Mouse (Mus musculus) left cerebral cortex, adult 2 months (tissue): ENCODE data around the gene 4930447C04Rik. TPM values are rescaled to one million over a fixed set of nuclear protein-coding genes. Genes with fewer than 3 reads are reported as not detected.

Source experiments
- DNase-seq, 2 experiments: peaks; one replicate each; pipeline ENCODE4 v3.0.0; 2021 to 2022; ENCODE audit warnings: low spot score in 2 of 2, mixed read lengths in 1 of 2; ENCODE audit errors: extremely low spot score in 1 of 2
- H3K27ac ChIP-seq: fragments of 200-600 bp; 2 replicates; pipeline ENCODE4 v1.8.1; 2022
- H3K4me3 ChIP-seq: fragments of 200-600 bp; 2 replicates; pipeline ENCODE4 v1.8.1; 2022
- CTCF ChIP-seq: fragments of 200-600 bp; IDR thresholded peaks from 2 replicates; pipeline ENCODE4 v1.8.1; 2022; ENCODE audit warnings: antibody characterized with exemption, mild to moderate bottlenecking, moderate library complexity
- intact Hi-C: fragments of 180-260 bp; cut with DNase I; formaldehyde crosslinking; loops from one replicate; pipeline ENCODE4 v1.15.1; 2025
- total RNA-seq, 2 experiments: library from RNA; stranded (reverse); gene quantifications; 2 replicates each; pipeline ENCODE4 v1.2.3; 2021

4930447C04Rik gene
- total RNA-seq, 2 experiments from 2014 or later, result 9.7 to 10.3 TPM

DNA sequence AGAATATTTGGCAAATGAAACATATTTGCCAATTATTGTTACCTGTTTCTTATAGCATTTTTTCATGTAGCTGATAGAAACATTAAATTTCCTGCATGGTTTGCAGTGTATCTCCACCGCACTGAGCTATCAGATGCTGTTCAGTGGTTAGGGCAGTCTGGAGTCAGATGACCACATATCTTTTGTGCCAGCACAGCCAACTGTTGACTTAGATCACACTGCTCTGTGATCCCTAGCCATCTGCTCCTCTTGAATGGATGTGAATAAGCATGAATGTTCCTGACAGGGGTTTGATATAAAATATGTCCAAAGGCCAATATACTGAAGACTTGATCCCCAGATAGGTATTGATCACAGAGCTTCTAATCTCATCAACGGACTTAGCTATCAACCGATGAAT lies 17.9 kb upstream of the 4930447C04Rik start:
- intact Hi-C loops, result no loop called here
- Histone ChIP-seq H3K27ac (no peak overlapping the region), H3K4me3 (no peak overlapping the region)
- no peak for DNase-seq
- TF ChIP-seq CTCF, result no peak

DNA sequence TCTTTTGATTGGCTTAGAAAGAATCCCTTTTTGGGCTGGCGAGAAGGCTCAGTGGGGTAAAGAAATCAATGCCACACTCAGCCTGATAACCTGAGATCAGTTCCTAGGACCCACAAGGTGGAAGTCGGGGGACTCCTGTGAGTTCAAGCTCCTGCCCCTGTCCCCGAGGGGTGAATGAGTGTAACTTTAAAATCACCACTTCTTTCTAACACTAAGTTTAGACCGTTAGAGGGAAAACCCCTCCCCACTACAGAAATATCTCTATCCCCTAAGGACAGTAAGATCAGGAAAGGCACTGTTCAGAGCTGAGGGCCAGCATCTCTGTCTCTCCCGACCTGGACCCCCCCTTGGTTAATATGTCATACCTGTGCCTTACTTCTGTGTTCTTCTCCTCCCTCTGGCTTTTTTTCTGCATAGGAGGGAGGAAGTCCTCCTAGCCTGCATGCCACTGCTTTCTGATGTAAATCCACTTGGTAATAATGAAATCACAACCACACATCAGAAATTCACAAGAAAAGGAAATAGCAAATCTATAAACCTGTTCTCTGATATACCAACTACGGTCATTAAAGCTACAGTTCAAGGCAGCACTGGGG lies 17.4 kb upstream of the 4930447C04Rik start:
- intact Hi-C loops, result no loop called here
- no peak for DNase-seq
- Histone ChIP-seq H3K27ac (no peak overlapping the region), H3K4me3 (no peak overlapping the region)
- no peak for TF ChIP-seq CTCF

DNA sequence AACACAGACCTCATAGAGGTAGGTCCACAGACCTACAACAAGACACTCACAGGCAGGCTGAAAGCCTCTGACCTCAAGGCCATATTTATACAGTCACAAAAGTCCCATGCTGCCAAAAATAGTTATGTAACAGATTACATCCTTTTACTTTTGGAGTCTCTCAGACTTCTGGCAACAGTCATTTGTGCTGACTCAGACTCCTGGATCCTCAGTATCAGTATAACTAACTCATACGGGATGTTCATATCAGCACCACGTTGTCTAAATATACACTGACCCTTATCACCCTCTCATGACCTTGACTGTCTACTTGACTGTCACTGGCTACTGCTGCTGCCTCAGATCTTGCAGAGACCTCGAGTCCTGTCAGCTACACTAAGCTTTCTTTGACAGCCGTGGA lies 14.3 kb upstream of the 4930447C04Rik start:
- intact Hi-C loops, result no loop called here
- DNase-seq, result no peak

DNA sequence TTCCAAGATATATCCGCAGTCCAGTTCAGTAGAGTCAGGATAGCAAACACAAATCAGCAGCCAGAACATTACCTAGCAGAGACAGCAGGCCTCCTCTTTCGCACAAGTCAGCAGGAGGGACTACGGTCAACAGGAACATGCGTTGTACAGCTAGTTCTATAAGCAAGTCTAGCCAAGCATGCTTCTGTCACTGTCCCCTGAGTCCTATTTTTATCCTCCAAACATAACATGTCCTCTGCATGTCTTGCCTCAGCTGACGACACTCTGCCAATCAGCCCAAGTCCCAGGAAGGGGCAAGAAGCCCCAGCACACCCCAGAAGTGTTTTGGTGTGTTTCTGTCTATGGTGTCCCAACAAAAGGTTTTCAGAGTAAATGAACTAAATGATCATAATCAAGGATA lies 13.3 kb upstream of the 4930447C04Rik start:
- DNase-seq, result no peak
- Histone ChIP-seq H3K4me3 (no peak overlapping the region), H3K27ac (no peak overlapping the region)
- TF ChIP-seq CTCF, result no peak
- intact Hi-C loops, result no loop called here

More for the DNA sequence above, 14.3 kb upstream of the 4930447C04Rik start:
- Histone ChIP-seq H3K4me3 (no peak overlapping the region), H3K27ac (no peak overlapping the region)
- no peak for TF ChIP-seq CTCF

DNA sequence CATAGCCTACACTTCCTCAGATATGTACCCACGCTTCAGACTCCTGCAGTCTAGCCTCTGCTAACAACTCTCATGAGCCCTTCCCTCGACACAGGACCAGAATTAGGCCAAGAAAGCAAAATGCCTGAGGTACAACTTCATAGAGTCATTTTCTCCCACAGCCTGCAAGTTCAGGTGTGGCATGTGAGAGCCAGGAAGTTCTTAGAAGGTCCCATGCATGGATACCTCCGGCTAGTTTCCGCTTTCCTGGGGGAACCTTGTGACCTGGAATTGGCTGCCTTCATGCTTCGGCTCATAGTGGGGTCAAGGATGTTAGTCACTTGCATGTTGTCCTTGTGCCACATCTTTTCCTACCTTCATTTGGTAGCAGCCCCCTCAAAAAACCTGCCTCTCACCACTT lies 12.5 kb upstream of the 4930447C04Rik start:
- H3K27ac ChIP-seq, result no peak overlapping the region
- no peak overlapping the region for H3K4me3 ChIP-seq
- intact Hi-C loops, result no loop called here
- DNase-seq, result no peak
- TF ChIP-seq CTCF, result no peak

DNA sequence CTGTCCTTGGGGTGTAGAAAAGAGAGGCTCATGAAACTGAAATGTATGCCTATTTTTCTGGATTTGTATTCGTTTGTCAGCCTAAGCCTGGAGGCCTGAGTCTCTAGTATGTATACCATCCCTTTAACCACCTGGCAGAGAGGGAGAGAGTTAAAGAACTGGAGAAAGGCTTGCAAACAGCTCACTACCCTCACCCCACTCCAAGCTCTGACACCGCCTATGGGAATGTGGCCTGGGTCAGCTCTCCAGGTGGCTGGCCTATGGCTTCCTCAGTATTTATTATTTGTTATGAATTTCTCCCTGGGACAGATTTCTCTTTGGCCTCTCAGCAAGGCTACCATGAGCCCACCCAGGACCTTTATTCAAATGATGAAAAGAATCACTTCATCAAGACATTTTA lies 6.8 kb upstream of the 4930447C04Rik start:
- intact Hi-C loops, result no loop called here
- TF ChIP-seq CTCF, result no peak
- H3K27ac ChIP-seq, result no peak overlapping the region
- DNase-seq, result no peak
- H3K4me3 ChIP-seq, result no peak overlapping the region

DNA sequence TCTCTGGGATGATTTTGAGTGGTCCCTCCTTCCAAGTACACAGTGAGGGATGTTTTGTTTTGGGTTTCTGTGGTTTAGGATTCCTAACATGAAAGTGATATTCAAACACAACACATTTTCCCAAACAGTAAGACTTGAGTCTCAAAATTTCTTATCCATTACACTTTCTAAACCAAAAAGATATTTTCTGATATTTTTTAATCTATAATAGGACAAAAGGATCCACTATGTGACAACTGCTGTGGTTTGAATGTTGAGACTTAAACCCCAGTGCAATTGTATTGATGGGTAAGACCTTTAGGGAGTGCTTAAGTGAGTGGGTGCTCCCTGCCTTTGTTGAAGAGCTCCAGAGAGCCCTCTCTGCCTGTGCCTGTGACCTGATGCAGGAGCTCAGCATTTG lies 6.2 kb upstream of the 4930447C04Rik start:
- H3K4me3 ChIP-seq, result no peak overlapping the region
- intact Hi-C loops, result no loop called here
- TF ChIP-seq CTCF, result no peak
- no peak for DNase-seq
- H3K27ac ChIP-seq, result no peak overlapping the region

DNA sequence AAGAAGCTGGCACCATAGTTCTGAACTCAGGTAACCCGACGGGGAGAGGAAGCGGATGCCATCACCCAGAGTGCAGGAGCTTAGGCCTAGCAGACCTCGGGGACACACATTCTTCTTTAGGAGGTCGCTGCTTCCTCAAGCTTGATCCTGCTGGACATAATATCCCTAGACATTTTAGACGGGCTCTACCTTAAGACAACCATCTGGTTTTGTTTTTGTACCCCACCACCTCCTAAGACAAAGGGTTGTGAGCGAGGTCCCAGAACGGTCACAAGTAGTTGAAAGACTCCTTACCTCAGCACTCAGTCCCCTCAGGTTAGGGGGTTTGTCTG lies 5.5 kb upstream of the 4930447C04Rik start:
- TF ChIP-seq CTCF, result no peak
- Histone ChIP-seq H3K27ac (no peak overlapping the region), H3K4me3 (no peak overlapping the region)
- DNase-seq, result no peak
- intact Hi-C loops, result no loop called here

DNA sequence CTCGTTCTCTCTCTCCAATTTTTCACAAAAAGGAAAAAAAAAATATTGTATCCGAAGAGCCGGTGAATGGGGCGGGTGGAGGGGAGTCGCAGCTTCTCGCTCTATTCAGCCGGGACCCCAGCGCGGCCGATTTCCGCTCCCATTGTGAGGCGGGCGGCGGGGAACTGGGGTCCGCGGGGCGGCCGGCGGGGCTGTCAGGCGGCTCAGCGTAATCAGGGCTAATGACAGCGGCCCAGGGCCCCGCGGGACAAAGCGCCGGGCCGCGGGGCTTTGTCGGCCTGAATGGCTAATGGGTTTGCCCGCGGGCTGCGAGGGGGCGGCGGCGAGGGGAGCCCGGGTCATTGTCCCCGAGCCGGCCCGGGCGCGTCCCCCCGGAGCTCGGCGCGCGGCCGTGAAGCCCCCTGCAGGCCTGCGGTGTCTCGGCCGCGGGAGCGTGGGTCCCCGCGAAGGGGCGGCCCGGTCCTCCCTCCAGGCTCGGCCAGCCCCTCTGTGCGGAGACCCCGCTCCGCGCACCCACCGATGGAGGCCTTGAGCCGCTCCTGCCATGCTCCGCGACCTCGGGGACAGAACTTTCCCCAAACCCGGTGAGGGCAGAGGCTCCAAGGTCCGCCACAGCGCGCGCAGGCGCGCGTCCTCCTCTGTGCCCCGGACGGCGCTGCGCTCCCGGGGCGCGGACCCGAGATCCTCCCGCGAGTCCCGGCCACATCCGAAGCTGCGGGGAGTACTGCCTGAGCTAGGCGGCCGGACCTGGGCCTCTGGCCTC lies 4.9 kb upstream of the 4930447C04Rik start:
- Histone ChIP-seq H3K27ac (no peak overlapping the region), H3K4me3 (no peak overlapping the region)
- no peak for DNase-seq
- intact Hi-C loops, result no loop called here
- TF ChIP-seq CTCF, result no peak

DNA sequence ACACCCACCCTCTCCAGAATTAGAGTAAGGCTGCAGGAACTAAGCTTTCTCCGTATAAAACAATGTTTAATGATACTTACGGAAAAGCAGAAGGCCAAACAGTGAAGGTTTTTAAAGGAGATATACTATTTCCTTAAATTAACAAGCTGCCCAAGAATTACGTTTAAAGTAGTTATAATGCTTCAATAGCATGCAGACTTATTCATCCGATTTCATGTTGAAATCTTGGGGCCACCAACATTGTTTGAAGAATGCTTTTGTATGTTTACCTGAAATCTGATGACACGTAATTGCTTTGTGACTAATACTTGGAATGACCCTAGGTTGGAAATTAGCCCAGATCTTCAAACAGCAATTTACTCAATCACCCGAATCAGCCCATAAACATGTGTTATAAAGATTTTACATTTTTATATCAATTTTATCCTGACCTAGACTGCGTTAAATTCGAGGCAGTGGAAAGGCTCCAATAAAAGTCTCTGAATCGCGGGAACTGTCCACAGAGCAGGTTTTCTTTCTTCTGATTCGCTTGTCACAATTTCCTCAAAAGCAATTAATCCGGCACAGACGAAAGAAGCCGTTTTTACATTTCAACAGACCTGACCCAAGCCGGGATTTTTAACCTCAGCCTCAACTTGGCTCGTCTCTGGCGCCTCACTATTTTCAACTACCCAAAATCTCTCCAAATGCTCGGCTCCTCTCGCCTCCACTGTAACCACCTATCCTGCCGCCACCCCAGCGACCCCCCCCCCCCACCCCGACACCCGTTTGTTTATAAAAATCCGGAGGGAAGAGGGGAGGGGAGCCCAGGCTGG lies 4.0 kb upstream of the 4930447C04Rik start:
- TF ChIP-seq CTCF, result no peak
- no peak for DNase-seq
- no peak overlapping the region for H3K4me3 ChIP-seq
- intact Hi-C loops, result no loop called here
- H3K27ac ChIP-seq, result no peak overlapping the region

DNA sequence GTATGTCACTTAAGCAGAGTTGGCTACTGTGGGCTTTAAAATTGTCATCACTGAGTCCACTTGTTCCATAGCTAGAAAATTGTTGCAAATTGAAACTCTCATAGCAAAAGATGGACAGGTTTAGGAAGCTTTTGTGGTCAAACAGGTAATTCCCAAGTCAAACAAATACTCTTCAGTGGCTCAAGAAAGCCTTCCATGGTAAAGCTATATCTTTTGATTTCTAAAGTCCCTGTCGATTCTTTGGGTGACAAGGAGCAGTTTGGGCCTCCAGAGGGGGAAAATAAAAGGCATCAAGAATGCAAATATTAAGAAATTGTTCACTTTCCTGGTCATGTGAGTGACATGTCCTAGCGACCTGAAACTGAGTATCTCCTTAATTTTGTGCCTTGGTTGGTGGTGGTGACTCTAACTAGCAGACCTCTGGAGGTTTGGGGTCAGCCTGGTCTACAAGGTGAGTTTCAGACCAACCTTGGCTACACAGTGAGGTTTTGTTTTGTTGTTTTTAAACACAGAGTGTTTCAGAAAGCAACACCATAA lies 3.1 kb upstream of the 4930447C04Rik start:
- no peak for DNase-seq
- Histone ChIP-seq H3K27ac (no peak overlapping the region), H3K4me3 (no peak overlapping the region)
- intact Hi-C loops, result loop anchor here (2.0 kb wide), 1 partner anchor 97 kb away; no protein-coding TSS in a partner anchor
- TF ChIP-seq CTCF, result no peak

DNA sequence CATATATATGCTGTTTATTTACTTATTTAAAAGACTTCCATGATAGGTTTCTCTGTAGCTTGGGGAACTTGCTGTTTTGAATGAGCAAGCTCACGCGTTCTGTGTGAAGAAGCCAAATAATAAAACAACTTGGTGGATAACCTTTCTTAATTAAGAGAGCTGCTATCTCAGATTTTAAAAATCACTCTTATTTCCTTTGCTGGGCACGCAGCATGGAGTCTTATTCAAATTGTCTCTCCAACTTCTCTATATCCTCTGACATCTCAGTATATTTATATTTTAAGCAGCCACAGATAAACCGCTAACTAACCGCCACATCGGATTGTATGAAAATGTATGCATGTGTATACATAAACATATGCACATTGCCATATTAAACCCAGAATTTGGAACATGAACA lies 1.6 kb upstream of the 4930447C04Rik start:
- Histone ChIP-seq H3K27ac (no peak overlapping the region), H3K4me3 (no peak overlapping the region)
- intact Hi-C loops, result loop anchor here (2.0 kb wide), 1 partner anchor 99 kb away; no protein-coding TSS in a partner anchor
- no peak for DNase-seq
- TF ChIP-seq CTCF, result no peak
